Mouse (Mus musculus) midbrain, embryonic 15.5 days (tissue): ENCODE measurements around the gene Fgfrl1. TPM values are rescaled to one million over a fixed set of nuclear protein-coding genes. Genes with fewer than 3 reads are reported as not detected.

Experiments used
- ATAC-seq: fragments of 200-750 bp; cut with Nextera tagmentation; replicated peaks from 2 replicates; pipeline ENCODE4 v1.8.0; 2017; ENCODE audit warnings: moderate TSS enrichment
- H3K27ac ChIP-seq: fragments of 300-500 bp; sonication (generic); 2 replicates; pipeline ENCODE4 v1.5.1; 2015; ENCODE audit warnings: mild to moderate bottlenecking, inconsistent platforms
- H3K27me3 ChIP-seq: fragments of 300-500 bp; sonication (generic); replicated peaks from 2 replicates; pipeline ENCODE4 v1.6.1; 2015; ENCODE audit warnings: inconsistent platforms
- H3K36me3 ChIP-seq: fragments of 300-500 bp; sonication (generic); replicated peaks from 2 replicates; pipeline ENCODE4 v1.6.1; 2015; ENCODE audit warnings: inconsistent platforms
- H3K4me1 ChIP-seq: fragments of 300-500 bp; sonication (generic); 2 replicates; pipeline ENCODE4 v1.6.1; 2015; ENCODE audit warnings: inconsistent platforms
- H3K4me2 ChIP-seq: fragments of 300-500 bp; sonication (generic); 2 replicates; pipeline ENCODE4 v1.6.1; 2015; ENCODE audit warnings: inconsistent platforms, mild to moderate bottlenecking, moderate library complexity
- H3K4me3 ChIP-seq: fragments of 300-500 bp; sonication (generic); 2 replicates; pipeline ENCODE4 v1.5.1; 2015; ENCODE audit warnings: mild to moderate bottlenecking, inconsistent platforms
- H3K9ac ChIP-seq: fragments of 300-500 bp; sonication (generic); 2 replicates; pipeline ENCODE4 v1.6.1; 2015; ENCODE audit warnings: mild to moderate bottlenecking, inconsistent platforms
- H3K9me3 ChIP-seq: fragments of 300-500 bp; sonication (generic); 2 replicates; pipeline ENCODE4 v1.6.1; 2016; ENCODE audit warnings: inconsistent platforms
- WGBS: fragments of 180-500 bp; shearing (Covaris S2); methylation state at CpG from one replicate; pipeline ENCODE4 v1.1.7; 2015; ENCODE audit warnings: mixed read lengths; 5-methylcytosine and 5-hydroxymethylcytosine counted together
- polyA plus RNA-seq: library from polyadenylated mRNA; unstranded; fragments of >200 nt; fragmentation: Nextera tagmentation; extraction: Ambion mirVana; gene quantifications from 2 replicates; pipeline ENCODE4 v1.2.1, GENCODE M21; 2015

The Fgfrl1 gene
- polyA plus RNA-seq, 1 experiment from 2014 or later: 5.5 TPM

GRCm38 (mm10) chr5:108668977-108669936, 22.9 kb upstream of the Fgfrl1 start, which contains the start of gene Dgkq:
TSS of gene Dgkq (minus strand) at chr5:108669672.
- Histone ChIP-seq H3K4me2 (peak within 1 kb of the TSS; percentile 69), H3K36me3 (no peaks in the 10 kb centered on the region), H3K9me3 (no peaks in the 10 kb centered on the region; the same call in 1 of the 2 replicates), H3K4me3 (peak within 1 kb of the TSS; percentile 50), H3K27me3 (peaks cover 6% of the 10 kb centered on the region; the same call in 1 of the 2 replicates), H3K9ac (peak within 1 kb of the TSS; percentile 64), H3K4me1 (peaks cover 22% of the 10 kb centered on the region), H3K27ac (peak within 1 kb of the TSS; percentile 87)
- WGBS: 6% methylated on average over 43 of the region's 43 CpGs
- peak; percentile 86 for ATAC-seq

GRCm38 (mm10) chr5:108669986-108670385, 22.2 kb upstream of the Fgfrl1 start:
- peak overlapping the region; percentile 69 for H3K4me2 ChIP-seq
- ATAC-seq: peak; percentile 12; the same call in 1 of the 2 replicates
- H3K27ac ChIP-seq: peak overlapping the region; percentile 87; the same call in 1 of the 2 replicates
- no peaks in the 10 kb centered on the region for H3K36me3 ChIP-seq
- no peaks in the 10 kb centered on the region; the same call in 1 of the 2 replicates for H3K9me3 ChIP-seq
- H3K4me1 ChIP-seq: peaks cover 22% of the 10 kb centered on the region
- peaks cover 5% of the 10 kb centered on the region; the same call in 1 of the 2 replicates for H3K27me3 ChIP-seq
- WGBS: 83% methylated on average over 9 of the region's 9 CpGs
- H3K9ac ChIP-seq: no peak overlapping the region
- H3K4me3 ChIP-seq: 0 out of 2 replicates have a peak overlapping the region, but pooled peaks have one; percentile 50

- H3K27ac ChIP-seq: no peak overlapping the region
- H3K4me1 ChIP-seq: peaks cover 22% of the 10 kb centered on the region
- H3K9ac ChIP-seq: no peak overlapping the region
- no peak overlapping the region for H3K4me3 ChIP-seq
- H3K27me3 ChIP-seq: no peaks in the 10 kb centered on the region
- no peaks in the 10 kb centered on the region for H3K36me3 ChIP-seq
- ATAC-seq: no peak
- H3K9me3 ChIP-seq: no peaks in the 10 kb centered on the region; the same call in 1 of the 2 replicates
- H3K4me2 ChIP-seq: no peak overlapping the region
These were observed 21.4 kb upstream of the Fgfrl1 start for GRCm38 (mm10) chr5:108670785-108671184.

- WGBS: 94% methylated on average over 12 of the region's 12 CpGs
- Histone ChIP-seq H3K4me1 (peaks cover 26% of the 10 kb centered on the region), H3K36me3 (no peaks in the 10 kb centered on the region), H3K4me2 (no peak overlapping the region), H3K9ac (no peak overlapping the region), H3K27ac (no peak overlapping the region), H3K4me3 (no peak overlapping the region), H3K9me3 (no peaks in the 10 kb centered on the region; the same call in 1 of the 2 replicates), H3K27me3 (no peaks in the 10 kb centered on the region)
- ATAC-seq: no peak
These were observed 20.4 kb upstream of the Fgfrl1 start for GRCm38 (mm10) chr5:108671757-108672156.

GRCm38 (mm10) chr5:108674624-108675023, 17.6 kb upstream of the Fgfrl1 start:
- Histone ChIP-seq H3K27ac (no peak overlapping the region), H3K4me2 (no peak overlapping the region), H3K36me3 (no peaks in the 10 kb centered on the region), H3K4me3 (no peak overlapping the region), H3K9ac (no peak overlapping the region), H3K27me3 (no peaks in the 10 kb centered on the region), H3K9me3 (no peaks in the 10 kb centered on the region; the same call in 1 of the 2 replicates), H3K4me1 (peaks cover 25% of the 10 kb centered on the region)
- 89% methylated on average over 2 of the region's 2 CpGs for whole genome bisulfite sequencing
- no peak for ATAC-seq

- 80% methylated on average over 9 of the region's 9 CpGs for WGBS
- ATAC-seq: no peak
These were observed 16.8 kb upstream of the Fgfrl1 start, which contains the start of gene Slc26a1 for GRCm38 (mm10) chr5:108675251-108675816. TSS of gene Slc26a1 (minus strand) at chr5:108675569.

GRCm38 (mm10) chr5:108676772-108677498, 15.2 kb upstream of the Fgfrl1 start:
- WGBS: 14% methylated on average over 5 of the region's 5 CpGs
- peak; percentile 79 for ATAC-seq
- H3K4me3 ChIP-seq: peak overlapping the region; percentile 35

More at GRCm38 (mm10) chr5:108675251-108675816, 16.8 kb upstream of the Fgfrl1 start, which contains the start of gene Slc26a1:
- peaks cover 18% of the 10 kb centered on the region for H3K4me1 ChIP-seq
- no peak within 1 kb of the TSS for H3K4me2 ChIP-seq
- no peak within 1 kb of the TSS for H3K27ac ChIP-seq
- no peak within 1 kb of the TSS for H3K4me3 ChIP-seq
- H3K9ac ChIP-seq: no peak within 1 kb of the TSS
- H3K27me3 ChIP-seq: no peaks in the 10 kb centered on the region
- no peaks in the 10 kb centered on the region; the same call in 1 of the 2 replicates for H3K9me3 ChIP-seq
- no peaks in the 10 kb centered on the region for H3K36me3 ChIP-seq

GRCm38 (mm10) chr5:108677605-108678295, 14.4 kb upstream of the Fgfrl1 start:
- 2% methylated on average over 25 of the region's 25 CpGs for WGBS
- H3K27me3 ChIP-seq: no peaks in the 10 kb centered on the region
- H3K4me2 ChIP-seq: peak overlapping the region; percentile 65
- H3K36me3 ChIP-seq: no peaks in the 10 kb centered on the region
- H3K4me1 ChIP-seq: peaks cover 16% of the 10 kb centered on the region
- peak overlapping the region; percentile 35 for H3K4me3 ChIP-seq
- H3K9me3 ChIP-seq: no peaks in the 10 kb centered on the region
- ATAC-seq: peak; percentile 92
- H3K27ac ChIP-seq: peak overlapping the region; percentile 92
- peak overlapping the region; percentile 47 for H3K9ac ChIP-seq

More at GRCm38 (mm10) chr5:108676772-108677498, 15.2 kb upstream of the Fgfrl1 start:
- H3K36me3 ChIP-seq: no peaks in the 10 kb centered on the region
- H3K4me2 ChIP-seq: peak overlapping the region; percentile 65
- no peaks in the 10 kb centered on the region for H3K9me3 ChIP-seq
- H3K4me1 ChIP-seq: peaks cover 16% of the 10 kb centered on the region
- peak overlapping the region; percentile 47; the same call in 1 of the 2 replicates for H3K9ac ChIP-seq
- H3K27ac ChIP-seq: peak overlapping the region; percentile 92
- H3K27me3 ChIP-seq: no peaks in the 10 kb centered on the region

- Histone ChIP-seq H3K9ac (no peak overlapping the region), H3K9me3 (no peaks in the 10 kb centered on the region), H3K27me3 (no peaks in the 10 kb centered on the region), H3K4me1 (peaks cover 16% of the 10 kb centered on the region), H3K27ac (no peak overlapping the region), H3K4me3 (no peak overlapping the region), H3K36me3 (no peaks in the 10 kb centered on the region), H3K4me2 (no peak overlapping the region)
- ATAC-seq: no peak
- WGBS: 89% methylated on average over 6 of the region's 6 CpGs
These were observed 13.8 kb upstream of the Fgfrl1 start for GRCm38 (mm10) chr5:108678296-108678854.

- Histone ChIP-seq H3K27me3 (no peaks in the 10 kb centered on the region), H3K36me3 (no peaks in the 10 kb centered on the region), H3K4me1 (peaks cover 16% of the 10 kb centered on the region), H3K27ac (no peak overlapping the region), H3K4me2 (no peak overlapping the region), H3K4me3 (no peak overlapping the region), H3K9me3 (no peaks in the 10 kb centered on the region), H3K9ac (no peak overlapping the region)
- 65% methylated on average over 3 of the region's 3 CpGs for WGBS
- ATAC-seq: no peak
These were observed 12.3 kb upstream of the Fgfrl1 start for GRCm38 (mm10) chr5:108679909-108680308.

- H3K9ac ChIP-seq: no peak overlapping the region
- H3K27me3 ChIP-seq: no peaks in the 10 kb centered on the region
- H3K4me3 ChIP-seq: no peak overlapping the region
- no peaks in the 10 kb centered on the region for H3K9me3 ChIP-seq
- ATAC-seq: no peak
- H3K27ac ChIP-seq: no peak overlapping the region
- H3K36me3 ChIP-seq: no peaks in the 10 kb centered on the region
- WGBS: 92% methylated on average over 6 of the region's 6 CpGs
- peaks cover 16% of the 10 kb centered on the region for H3K4me1 ChIP-seq
- no peak overlapping the region for H3K4me2 ChIP-seq
These were observed 11.3 kb upstream of the Fgfrl1 start for GRCm38 (mm10) chr5:108680871-108681270.
